Mouse (Mus musculus): ENCODE measurements at regions not wholly inside any gene's neighbourhood (a gene's known extent, or its start where the extent isn't known, plus 50 kb on each side); places are given as distances from the start of the nearest gene placed in this dataset.

DNA sequence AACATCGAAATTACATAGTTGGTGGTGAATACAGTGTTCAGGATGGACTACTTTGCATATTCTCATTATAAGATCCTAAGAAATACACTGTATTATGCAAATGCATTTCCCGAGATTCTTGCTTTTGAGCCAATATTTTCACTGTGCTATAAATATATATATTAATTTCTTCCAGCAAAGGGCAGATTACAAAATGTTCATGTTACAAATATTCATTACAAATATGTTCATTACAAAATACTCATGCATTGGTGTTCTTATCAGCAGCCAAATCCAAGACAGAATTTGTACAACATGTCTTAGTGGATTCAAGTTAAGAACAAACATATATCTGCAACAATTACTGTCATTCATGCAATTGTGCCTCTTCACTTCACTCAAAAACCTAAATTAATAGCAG lies 828.1 kb upstream of the Alcam start:
- H3K4me1 ChIP-seq (replicated peaks; ENCODE audit: control insufficient read depth, insufficient read depth, low read length): no peaks in the 10 kb centered on the region
- WGBS: 71% methylated on average over 2 of the region's 2 CpGs
- no peak for TF ChIP-seq CTCF (IDR thresholded peaks at IDR 0.05; ENCODE audit: low read depth)
- H3K27ac ChIP-seq (ENCODE audit: low read depth, low read length): no peak overlapping the region
- H3K27me3 ChIP-seq (replicated peaks; ENCODE audit: control insufficient read depth, insufficient read depth, low read length): no peaks in the 10 kb centered on the region
- no peak overlapping the region for H3K4me3 ChIP-seq (ENCODE audit: low read depth, low read length)
- no peak overlapping the region for H3K4me2 ChIP-seq (replicated peaks; ENCODE audit: low read depth)
- H3K9ac ChIP-seq (ENCODE audit: low read depth, low read length): no peak overlapping the region
- ATAC-seq: no peak
- H3K36me3 ChIP-seq (ENCODE audit: control insufficient read depth, insufficient read depth): no peaks in the 10 kb centered on the region
- no peaks in the 10 kb centered on the region for H3K9me3 ChIP-seq (ENCODE audit: control insufficient read depth)

- no peaks in the 10 kb centered on the region for H3K27me3 ChIP-seq (replicated peaks; ENCODE audit: control insufficient read depth, insufficient read depth, low read length)
- no peaks in the 10 kb centered on the region for H3K36me3 ChIP-seq (ENCODE audit: control insufficient read depth, insufficient read depth)
- H3K4me2 ChIP-seq (replicated peaks; ENCODE audit: low read depth): no peak overlapping the region
- no peak overlapping the region for H3K9ac ChIP-seq (ENCODE audit: low read depth, low read length)
- WGBS: 20% methylated on average over 3 of the region's 3 CpGs
- H3K4me3 ChIP-seq (ENCODE audit: low read depth, low read length): no peak overlapping the region
- H3K4me1 ChIP-seq (replicated peaks; ENCODE audit: control insufficient read depth, insufficient read depth, low read length): no peaks in the 10 kb centered on the region
- no peaks in the 10 kb centered on the region for H3K9me3 ChIP-seq (ENCODE audit: control insufficient read depth)
- H3K27ac ChIP-seq (ENCODE audit: low read depth, low read length): no peak overlapping the region
- no peak for ATAC-seq
- peak; percentile 79 for TF ChIP-seq CTCF (IDR thresholded peaks at IDR 0.05; ENCODE audit: low read depth)
Observed at GRCm38 (mm10) chr16:53266116-53266515, 812.2 kb upstream of the Alcam start.

GRCm38 (mm10) chr16:53245365-53245764 lies 791.5 kb upstream of the Alcam start:
- WGBS: 75% methylated on average over 1 of the region's 1 CpGs
- no peak for TF ChIP-seq CTCF (IDR thresholded peaks at IDR 0.05; ENCODE audit: low read depth)
- H3K9ac ChIP-seq (ENCODE audit: low read depth, low read length): no peak overlapping the region
- no peaks in the 10 kb centered on the region for H3K9me3 ChIP-seq (ENCODE audit: control insufficient read depth)
- H3K4me2 ChIP-seq (replicated peaks; ENCODE audit: low read depth): no peak overlapping the region
- H3K36me3 ChIP-seq (ENCODE audit: control insufficient read depth, insufficient read depth): no peaks in the 10 kb centered on the region
- H3K4me1 ChIP-seq (replicated peaks; ENCODE audit: control insufficient read depth, insufficient read depth, low read length): no peaks in the 10 kb centered on the region
- no peak for ATAC-seq
- no peak overlapping the region for H3K4me3 ChIP-seq (ENCODE audit: low read depth, low read length)
- no peak overlapping the region for H3K27ac ChIP-seq (ENCODE audit: low read depth, low read length)
- H3K27me3 ChIP-seq (replicated peaks; ENCODE audit: control insufficient read depth, insufficient read depth, low read length): no peaks in the 10 kb centered on the region

- Histone ChIP-seq H3K9ac (ENCODE audit: low read depth, low read length) (no peak overlapping the region), H3K27ac (ENCODE audit: low read depth, low read length) (no peak overlapping the region), H3K4me3 (ENCODE audit: low read depth, low read length) (no peak overlapping the region), H3K27me3 (replicated peaks; ENCODE audit: control insufficient read depth, insufficient read depth, low read length) (no peaks in the 10 kb centered on the region), H3K4me1 (replicated peaks; ENCODE audit: control insufficient read depth, insufficient read depth, low read length) (no peaks in the 10 kb centered on the region), H3K9me3 (ENCODE audit: control insufficient read depth) (no peaks in the 10 kb centered on the region), H3K4me2 (replicated peaks; ENCODE audit: low read depth) (no peak overlapping the region), H3K36me3 (ENCODE audit: control insufficient read depth, insufficient read depth) (no peaks in the 10 kb centered on the region)
- no peak for TF ChIP-seq CTCF (IDR thresholded peaks at IDR 0.05; ENCODE audit: low read depth)
- no peak for ATAC-seq
- WGBS: 63% methylated on average over 3 of the region's 3 CpGs
Observed at GRCm38 (mm10) chr16:53242126-53242537, 788.3 kb upstream of the Alcam start.

DNA sequence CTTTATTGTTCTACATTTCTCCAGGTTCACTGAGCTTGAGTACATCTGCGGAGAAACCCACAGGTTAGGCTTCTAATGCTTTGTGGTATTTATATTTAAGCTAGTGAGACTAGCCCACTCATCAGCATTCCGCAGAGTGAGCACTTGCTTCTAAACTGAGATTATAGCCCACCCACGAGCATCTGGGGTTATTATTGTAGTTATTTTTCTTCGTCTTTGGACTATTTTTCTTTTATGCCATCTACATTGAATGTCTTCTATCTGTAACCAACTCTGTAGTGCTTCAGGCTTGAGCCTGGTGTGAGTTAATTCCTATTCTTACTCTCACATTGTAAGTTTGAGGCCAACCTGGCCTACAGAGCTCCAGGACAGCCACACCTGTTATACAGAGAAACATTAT lies 765.0 kb upstream of the Alcam start:
- no peak for ATAC-seq
- H3K36me3 ChIP-seq (ENCODE audit: control insufficient read depth, insufficient read depth): no peaks in the 10 kb centered on the region
- no peak overlapping the region for H3K9ac ChIP-seq (ENCODE audit: low read depth, low read length)

GRCm38 (mm10) chr16:53201449-53201848 lies 747.6 kb upstream of the Alcam start:
- 50% methylated on average over 1 of the region's 1 CpGs for WGBS
- no peaks in the 10 kb centered on the region for H3K36me3 ChIP-seq (ENCODE audit: control insufficient read depth, insufficient read depth)
- no peaks in the 10 kb centered on the region for H3K9me3 ChIP-seq (ENCODE audit: control insufficient read depth)
- no peak for ATAC-seq
- no peak for TF ChIP-seq CTCF (IDR thresholded peaks at IDR 0.05; ENCODE audit: low read depth)
- H3K9ac ChIP-seq (ENCODE audit: low read depth, low read length): no peak overlapping the region
- no peaks in the 10 kb centered on the region for H3K27me3 ChIP-seq (replicated peaks; ENCODE audit: control insufficient read depth, insufficient read depth, low read length)
- H3K4me2 ChIP-seq (replicated peaks; ENCODE audit: low read depth): no peak overlapping the region
- H3K4me3 ChIP-seq (ENCODE audit: low read depth, low read length): no peak overlapping the region
- H3K4me1 ChIP-seq (replicated peaks; ENCODE audit: control insufficient read depth, insufficient read depth, low read length): no peaks in the 10 kb centered on the region
- no peak overlapping the region for H3K27ac ChIP-seq (ENCODE audit: low read depth, low read length)

More for the DNA sequence above, 765.0 kb upstream of the Alcam start:
- Histone ChIP-seq H3K4me2 (replicated peaks; ENCODE audit: low read depth) (no peak overlapping the region), H3K4me3 (ENCODE audit: low read depth, low read length) (no peak overlapping the region), H3K27me3 (replicated peaks; ENCODE audit: control insufficient read depth, insufficient read depth, low read length) (no peaks in the 10 kb centered on the region), H3K27ac (ENCODE audit: low read depth, low read length) (no peak overlapping the region), H3K9me3 (ENCODE audit: control insufficient read depth) (no peaks in the 10 kb centered on the region), H3K4me1 (replicated peaks; ENCODE audit: control insufficient read depth, insufficient read depth, low read length) (no peaks in the 10 kb centered on the region)
- TF ChIP-seq CTCF (IDR thresholded peaks at IDR 0.05; ENCODE audit: low read depth): no peak
- 82% methylated on average over 4 of the region's 4 CpGs for WGBS

- no peak overlapping the region for H3K4me2 ChIP-seq (replicated peaks; ENCODE audit: low read depth)
- TF ChIP-seq CTCF (IDR thresholded peaks at IDR 0.05; ENCODE audit: low read depth): no peak
- ATAC-seq: no peak
- H3K36me3 ChIP-seq (ENCODE audit: control insufficient read depth, insufficient read depth): no peaks in the 10 kb centered on the region
- no peaks in the 10 kb centered on the region for H3K9me3 ChIP-seq (ENCODE audit: control insufficient read depth)
- no peak overlapping the region for H3K4me3 ChIP-seq (ENCODE audit: low read depth, low read length)
- no peak overlapping the region for H3K9ac ChIP-seq (ENCODE audit: low read depth, low read length)
- H3K27ac ChIP-seq (ENCODE audit: low read depth, low read length): no peak overlapping the region
- 45% methylated on average over 3 of the region's 3 CpGs for WGBS
- no peaks in the 10 kb centered on the region for H3K27me3 ChIP-seq (replicated peaks; ENCODE audit: control insufficient read depth, insufficient read depth, low read length)
- no peaks in the 10 kb centered on the region for H3K4me1 ChIP-seq (replicated peaks; ENCODE audit: control insufficient read depth, insufficient read depth, low read length)
Observed at GRCm38 (mm10) chr16:53186444-53186843, 732.6 kb upstream of the Alcam start.

All from intestine, postnatal 0 days (tissue).